Mouse (Mus musculus): ENCODE data around the gene Piezo1.

DNA sequence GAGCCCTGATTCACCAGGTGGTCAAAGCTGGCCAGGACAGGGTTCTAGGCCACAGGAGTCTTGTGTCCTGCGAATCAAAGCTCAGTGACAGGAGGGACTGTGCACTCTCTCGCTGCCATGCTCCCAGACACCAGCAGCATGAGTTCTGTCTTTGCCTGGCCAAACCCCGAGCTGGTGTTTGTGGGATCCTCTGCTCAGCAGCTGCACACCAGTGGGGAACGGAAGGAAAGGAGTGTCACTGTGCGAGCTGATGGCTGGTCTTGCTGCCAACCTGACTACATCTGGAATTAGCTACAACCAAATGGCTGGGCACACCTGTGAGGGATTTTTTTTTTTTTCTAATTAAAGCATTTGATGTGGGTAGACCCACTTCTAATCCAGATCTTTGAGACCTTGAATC, 80.4 kb downstream of the Piezo1 start:
- TF ChIP-seq CTCF (IDR thresholded peaks at IDR 0.05; ENCODE audit: extremely low read depth, insufficient read depth, low read length) (no peak), POLR2A (IDR thresholded peaks at IDR 0.05; ENCODE audit: extremely low read depth, insufficient read depth, low read length) (no peak)
